Mouse (Mus musculus) ES-Bruce4 (cell line): Measurements from ENCODE around the gene Tex19.1.

ENCODE experiments used
- CTCF ChIP-seq: IDR thresholded peaks from one replicate; pipeline ENCODE4 v1.8.1; 2011; ENCODE audit warnings: low read depth, low read length
- EP300 ChIP-seq: IDR thresholded peaks from 2 replicates; pipeline ENCODE4 v1.6.1; 2011; ENCODE audit warnings: low read depth, low read length; ENCODE audit not compliant: insufficient read depth
- POLR2A ChIP-seq: IDR thresholded peaks from one replicate; pipeline ENCODE4 v1.8.1; 2011; ENCODE audit warnings: low read length; ENCODE audit not compliant: insufficient read depth

DNA sequence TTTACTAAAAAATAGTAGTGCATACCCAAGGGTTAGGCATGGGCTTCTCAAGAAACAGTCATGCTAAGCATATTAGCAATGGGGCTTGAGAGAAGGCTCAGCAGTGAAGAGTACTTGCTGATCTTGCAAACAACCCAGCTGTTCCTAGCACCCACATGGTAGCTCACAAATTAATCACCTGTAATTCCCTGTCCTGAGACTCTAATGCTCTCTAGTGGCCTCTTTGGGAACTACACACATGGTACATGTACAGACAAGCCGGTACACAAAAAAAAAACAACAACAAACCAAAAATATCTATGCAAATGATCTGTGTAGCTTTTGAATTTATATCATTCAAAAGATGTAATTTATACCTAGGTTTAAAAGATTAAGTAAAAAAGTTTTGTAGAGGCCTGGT, 19.5 kb upstream of the Tex19.1 start:
- TF ChIP-seq POLR2A (no peak), CTCF (no peak), EP300 (no peak)
